Mouse (Mus musculus) CD4-positive naive resting alpha-beta T cell, adult 76 days (primary cell): ENCODE data around the gene Rpl37. TPM values are rescaled to one million over a fixed set of nuclear protein-coding genes. Genes with fewer than 3 reads are reported as not detected.

Source experiments
- total RNA-seq: library from RNA; stranded (reverse); gene quantifications from one replicate; pipeline ENCODE4 v1.2.4, GENCODE M21; 2023

Rpl37 gene
- total RNA-seq, result 1,176 TPM

DNA sequence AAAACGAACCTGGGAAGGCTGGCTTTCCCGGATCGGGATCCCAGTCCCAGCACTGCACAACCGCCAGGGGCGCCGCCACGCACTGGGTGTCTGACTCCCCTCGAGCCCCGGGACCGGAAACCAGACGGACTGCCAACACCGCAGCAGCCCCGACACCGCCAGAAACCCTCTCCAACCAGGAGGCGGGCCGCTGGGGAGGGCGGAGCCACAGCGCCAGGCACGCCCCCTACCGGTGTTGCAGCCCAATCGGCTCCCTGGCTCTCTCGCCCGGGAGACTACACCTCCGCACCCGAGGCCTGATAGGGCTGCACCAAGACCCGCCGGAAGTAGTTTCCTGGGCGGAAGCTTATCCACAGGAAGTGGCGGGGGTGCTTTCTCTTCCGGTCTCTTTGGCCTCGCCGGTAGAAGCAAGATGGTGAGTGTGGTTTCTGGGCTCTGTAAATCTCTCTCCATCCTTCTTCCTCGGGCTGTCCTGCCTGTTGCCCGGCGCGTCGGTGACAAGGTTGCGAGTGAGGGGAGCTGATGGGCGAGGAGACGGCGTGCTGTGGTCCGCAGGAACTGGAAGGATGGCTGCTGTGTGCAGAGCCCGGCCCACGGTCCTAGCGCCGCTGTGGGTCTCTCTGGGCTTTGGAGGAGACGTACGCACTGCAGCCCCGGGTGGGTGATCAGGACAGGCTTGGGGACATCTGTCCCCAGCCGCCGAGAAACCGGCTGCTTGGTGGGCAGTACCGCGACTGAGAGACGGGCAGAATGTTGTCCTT, at the start of gene Rpl37:
Gene Rpl37 (plus strand): TSS at position 376 of the 761 bp plus-strand sequence.

DNA sequence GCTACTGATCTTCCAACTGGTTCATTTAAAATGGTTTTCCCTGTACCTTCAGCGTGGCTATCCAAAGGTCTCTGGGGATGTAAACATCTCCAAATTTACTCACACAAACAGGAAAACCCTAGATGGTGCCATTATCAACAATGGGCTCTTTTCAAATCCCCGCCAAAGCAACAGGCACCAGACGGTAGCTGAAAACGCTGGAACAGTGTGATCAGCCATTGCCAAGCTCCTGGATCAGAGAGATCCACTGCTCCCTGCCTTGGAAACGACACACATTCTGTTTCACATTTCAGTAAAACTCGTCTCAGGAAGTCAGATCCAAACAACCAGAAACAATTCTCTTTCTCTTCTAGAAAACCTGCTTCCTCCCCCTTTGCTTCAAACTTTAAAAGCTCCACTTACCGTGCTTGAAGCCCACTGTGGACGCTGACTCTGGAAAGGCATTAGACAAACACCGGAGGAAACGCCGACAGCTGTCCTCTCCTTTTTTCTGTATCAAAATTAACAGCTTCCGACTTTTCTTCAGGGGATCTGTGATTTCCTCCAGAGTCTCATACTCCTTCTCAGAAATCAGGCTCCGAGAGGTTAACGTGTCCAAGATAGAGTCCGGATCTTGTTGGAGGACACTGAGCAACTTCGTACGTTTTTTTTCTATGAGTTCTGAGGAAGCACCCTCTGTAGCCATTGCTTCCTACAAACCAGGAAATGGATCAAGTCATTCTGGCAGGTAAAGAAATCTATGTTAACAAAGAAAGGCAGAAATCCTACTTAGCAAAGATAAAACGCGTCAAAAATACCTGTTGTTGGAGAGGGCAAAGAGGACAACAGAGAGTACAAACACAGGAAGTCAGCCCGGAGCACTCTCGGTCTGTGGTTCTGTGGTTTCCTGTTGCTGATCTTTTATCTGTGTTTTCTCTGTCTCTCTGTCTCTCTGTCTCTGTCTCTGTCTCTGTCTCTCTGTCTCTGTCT, 8.5 kb upstream of the Rpl37 start, which contains the start of gene Card6:
Gene Card6 (minus strand): TSS at position 854 of the 969 bp plus-strand sequence.

GRCm38 (mm10) chr15:5143361-5144020, 27.0 kb downstream of the Rpl37 start, which contains the start of gene Prkaa1:
TSS of gene Prkaa1 (plus strand) at chr15:5143861.

Other genes starting within 250 kb of the Rpl37 start
- gene Mroh2b, start 217.9 kb upstream of the Rpl37 start, total RNA-seq, result not detected
- not detected for gene C7, start 52.9 kb upstream of the Rpl37 start, total RNA-seq
- 108 TPM for gene Card6, start 8.1 kb upstream of the Rpl37 start, total RNA-seq
- gene Prkaa1, start 27.2 kb downstream of the Rpl37 start, total RNA-seq, result 19.7 TPM
- gene Ttc33, start 68.9 kb downstream of the Rpl37 start, total RNA-seq, result 20.4 TPM
- gene Ptger4, start 127.5 kb downstream of the Rpl37 start, total RNA-seq, result 54.7 TPM